Mouse (Mus musculus) kidney, adult 2 months (tissue): Measurements from ENCODE around the gene Iqsec3.

ENCODE experiments used
- CTCF ChIP-seq: fragments of 200-500 bp; conservative IDR thresholded peaks from 2 replicates; pipeline ENCODE4 v1.5.1; 2011; ENCODE audit warnings: low read depth, mild to moderate bottlenecking, control low read depth, low read length, moderate library complexity, mixed read lengths; ENCODE audit not compliant: insufficient read depth, insufficient read length
- POLR2A ChIP-seq: fragments of 200-500 bp; IDR thresholded peaks from one replicate; pipeline ENCODE4 v1.6.1; 2011; ENCODE audit warnings: low read depth, low read length, control low read depth

- no peak for TF ChIP-seq POLR2A
- no peak for TF ChIP-seq CTCF
These were observed 36.4 kb upstream of the Iqsec3 start for GRCm38 (mm10) chr6:121509871-121510270.
